Mouse (Mus musculus) lung, postnatal 0 days (tissue): ENCODE results near the gene Gimap1.

Source experiments
- CTCF ChIP-seq: IDR thresholded peaks from 2 replicates; pipeline ENCODE4 v1.5.1; 2016; ENCODE audit warnings: antibody characterized with exemption, mild to moderate bottlenecking
- EP300 ChIP-seq: IDR thresholded peaks from 2 replicates; pipeline ENCODE4 v1.6.1; 2016; ENCODE audit warnings: antibody characterized with exemption, mild to moderate bottlenecking, control low read depth

GRCm38 (mm10) chr6:48702146-48702545 is 36.7 kb upstream of the Gimap1 start:
- TF ChIP-seq CTCF: no peak
- TF ChIP-seq EP300: no peak
